Mouse (Mus musculus): ENCODE measurements around the gene Ehbp1l1.

DNA sequence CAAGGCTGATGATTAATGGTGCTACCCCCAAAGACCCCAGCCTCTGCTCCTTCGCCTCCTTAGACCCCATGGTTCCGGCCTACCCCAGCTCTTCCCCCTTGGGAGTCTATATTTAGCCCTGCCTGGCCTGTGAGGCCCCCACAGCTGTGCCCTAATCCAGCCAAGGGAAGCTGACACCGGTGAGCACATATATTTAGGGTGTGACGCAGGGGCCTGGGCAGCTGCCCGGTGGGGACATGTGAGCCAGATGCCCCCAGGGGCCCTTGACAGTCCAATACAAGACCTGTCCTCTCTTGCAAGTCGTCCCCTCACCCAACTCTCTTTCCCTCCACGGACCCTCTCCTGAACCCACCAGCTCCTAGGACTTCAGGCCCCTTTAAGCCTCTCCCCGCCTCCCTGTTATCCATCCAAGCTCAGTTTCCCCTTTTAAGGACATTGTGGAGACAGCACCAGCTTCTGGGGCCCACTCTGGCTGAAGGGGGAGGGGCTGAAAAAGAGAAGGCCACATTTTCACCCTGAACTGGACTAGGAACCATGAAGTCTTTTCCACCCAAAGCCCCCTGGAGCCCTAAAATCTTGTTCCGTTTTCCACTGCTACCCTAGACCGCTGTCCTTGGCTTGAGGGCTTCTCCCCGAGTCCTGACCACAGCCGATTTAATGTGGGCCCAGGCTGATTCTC is 949 bp downstream of the Ehbp1l1 start:
- TF ChIP-seq CTCF (IDR thresholded peaks at IDR 0.05; ENCODE audit: borderline replicate concordance, control insufficient read depth, extremely low read depth, insufficient read depth, low read length, poor library complexity) (no peak), POLR2A (IDR thresholded peaks at IDR 0.05; ENCODE audit: control insufficient read depth, extremely low read depth, insufficient read depth, low read length, poor library complexity) (no peak)
